Mouse (Mus musculus) midbrain, embryonic 16.5 days (tissue): ENCODE data around the gene Ccdc134. TPM values are rescaled to one million over a fixed set of nuclear protein-coding genes. Genes with fewer than 3 reads are reported as not detected.

ENCODE experiments used
- ATAC-seq: fragments of 200-750 bp; cut with Nextera tagmentation; 2 replicates; pipeline ENCODE4 v1.8.0; 2017; ENCODE audit warnings: moderate TSS enrichment
- H3K27ac ChIP-seq: fragments of 300-500 bp; sonication (generic); 2 replicates; pipeline ENCODE4 v1.5.1; 2014; ENCODE audit warnings: mild to moderate bottlenecking, low read length, mixed read lengths
- H3K27me3 ChIP-seq: fragments of 300-500 bp; sonication (generic); 2 replicates; pipeline ENCODE4 v1.6.1; 2014; ENCODE audit warnings: low read depth, low read length, mixed read lengths; ENCODE audit not compliant: control insufficient read depth, insufficient read depth
- H3K36me3 ChIP-seq: fragments of 300-500 bp; sonication (generic); 2 replicates; pipeline ENCODE4 v1.6.1; 2014; ENCODE audit warnings: mild to moderate bottlenecking, low read length, moderate library complexity, mixed read lengths; ENCODE audit not compliant: control insufficient read depth, insufficient read depth
- H3K4me1 ChIP-seq: fragments of 300-500 bp; sonication (generic); 2 replicates; pipeline ENCODE4 v1.6.1; 2014; ENCODE audit warnings: mild to moderate bottlenecking, low read length, mixed read lengths; ENCODE audit not compliant: control insufficient read depth, insufficient read depth
- H3K4me2 ChIP-seq: fragments of 300-500 bp; sonication (generic); 2 replicates; pipeline ENCODE4 v1.6.1; 2014; ENCODE audit warnings: mild to moderate bottlenecking, low read length, mixed read lengths
- H3K4me3 ChIP-seq: fragments of 300-500 bp; sonication (generic); 2 replicates; pipeline ENCODE4 v1.5.1; 2014; ENCODE audit warnings: low read depth, mild to moderate bottlenecking, low read length, moderate library complexity, mixed read lengths
- H3K9ac ChIP-seq: fragments of 300-500 bp; sonication (generic); 2 replicates; pipeline ENCODE4 v1.6.1; 2014; ENCODE audit warnings: low read depth, low read length, mixed read lengths
- H3K9me3 ChIP-seq: fragments of 300-500 bp; sonication (generic); replicated peaks from 2 replicates; pipeline ENCODE4 v1.6.1; 2014; ENCODE audit warnings: mild to moderate bottlenecking, low read length, mixed read lengths; ENCODE audit not compliant: control insufficient read depth, poor library complexity, severe bottlenecking
- WGBS: fragments of 180-500 bp; shearing (Covaris S2); extraction: QIAGEN DNeasy Blood & Tissue Kit; methylation state at CpG from one replicate; pipeline ENCODE4 v1.1.7; 2014; 5-methylcytosine and 5-hydroxymethylcytosine counted together
- polyA plus RNA-seq: library from polyadenylated mRNA; unstranded; fragments of >200 nt; fragmentation: Nextera tagmentation; extraction: Ambion mirVana; gene quantifications from 2 replicates; pipeline ENCODE4 v1.2.1, GENCODE M21; 2015

Gene Ccdc134
- polyA plus RNA-seq, 1 experiment from 2014 or later = 10.5 TPM

DNA sequence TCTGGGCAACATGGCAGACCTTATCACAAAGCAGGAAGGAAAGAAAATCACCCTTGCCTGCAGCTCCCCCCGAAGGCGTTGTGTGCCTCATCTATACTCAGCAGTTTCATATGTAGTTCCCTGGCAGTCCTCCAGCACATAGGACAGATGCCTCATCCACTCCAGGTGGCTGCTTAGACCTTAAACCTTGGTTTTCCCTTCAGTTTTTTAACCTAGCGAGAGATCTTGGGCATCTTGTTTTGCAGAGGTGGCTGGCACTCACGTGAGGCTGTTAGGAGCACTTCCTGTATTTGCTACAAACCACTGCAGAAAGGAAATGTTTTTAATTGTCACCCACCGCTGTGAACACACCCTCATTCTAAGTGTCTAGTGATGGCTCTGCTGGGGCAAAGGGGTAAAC is 59.2 kb downstream of the Ccdc134 start:
- H3K9ac ChIP-seq = no peak overlapping the region
- WGBS = 96% methylated on average over 5 of the region's 5 CpGs
- no peaks in the 10 kb centered on the region for H3K4me1 ChIP-seq
- no peaks in the 10 kb centered on the region for H3K9me3 ChIP-seq
- H3K27ac ChIP-seq = no peak overlapping the region
- H3K4me3 ChIP-seq = no peak overlapping the region
- H3K36me3 ChIP-seq = peaks cover 62% of the 10 kb centered on the region
- no peaks in the 10 kb centered on the region for H3K27me3 ChIP-seq
- H3K4me2 ChIP-seq = no peak overlapping the region
- ATAC-seq = no peak

DNA sequence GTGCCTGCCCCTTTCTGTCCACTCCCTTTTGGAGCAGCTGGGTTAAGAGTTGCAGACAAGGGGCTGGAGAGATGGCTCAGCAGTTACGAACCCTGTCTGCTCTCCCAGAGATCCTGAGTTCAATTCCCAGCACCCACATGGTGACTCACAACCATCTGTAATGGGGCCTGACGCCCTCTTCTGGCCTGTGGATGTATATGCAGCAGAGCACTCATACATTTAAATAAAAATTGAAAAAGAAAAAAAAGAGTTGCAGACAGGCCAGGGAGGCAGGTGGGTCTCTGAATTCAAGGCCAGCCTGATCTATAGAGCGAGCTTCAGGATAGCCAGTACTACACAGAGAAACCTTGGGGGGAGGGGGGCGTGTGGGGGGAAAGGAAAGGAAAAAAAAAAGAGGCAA is 59.7 kb downstream of the Ccdc134 start:
- Histone ChIP-seq H3K27ac (no peak overlapping the region), H3K36me3 (peaks cover 61% of the 10 kb centered on the region), H3K27me3 (no peaks in the 10 kb centered on the region), H3K4me2 (no peak overlapping the region), H3K9ac (no peak overlapping the region), H3K4me1 (no peaks in the 10 kb centered on the region), H3K9me3 (no peaks in the 10 kb centered on the region), H3K4me3 (no peak overlapping the region)
- no peak for ATAC-seq
- 85% methylated on average over 4 of the region's 4 CpGs for WGBS

DNA sequence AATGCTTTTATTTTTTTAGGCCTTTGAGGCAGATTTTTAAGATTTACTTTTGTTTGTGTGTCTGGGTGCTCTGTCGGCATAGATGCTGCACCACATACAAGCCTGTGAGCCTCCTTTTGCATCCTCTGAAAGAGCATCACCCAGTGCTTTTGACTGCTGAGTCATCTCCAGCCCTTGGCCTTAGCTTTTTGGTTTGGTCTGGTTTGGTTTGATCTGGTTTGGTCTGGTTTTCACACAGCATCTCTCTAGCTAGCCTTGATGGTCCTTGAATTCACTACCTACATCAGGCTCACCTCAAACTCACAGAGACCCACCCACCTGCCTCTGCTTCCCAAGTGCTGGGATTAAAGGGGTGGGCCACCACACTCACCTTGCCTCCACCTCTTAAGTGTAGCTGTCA is 60.2 kb downstream of the Ccdc134 start:
- H3K4me2 ChIP-seq = no peak overlapping the region
- peaks cover 63% of the 10 kb centered on the region for H3K36me3 ChIP-seq
- no peak for ATAC-seq
- no peak overlapping the region for H3K4me3 ChIP-seq
- H3K9ac ChIP-seq = no peak overlapping the region
- H3K27me3 ChIP-seq = no peaks in the 10 kb centered on the region
- H3K4me1 ChIP-seq = no peaks in the 10 kb centered on the region
- WGBS = 96% methylated on average over 1 of the region's 1 CpGs
- no peaks in the 10 kb centered on the region for H3K9me3 ChIP-seq
- no peak overlapping the region for H3K27ac ChIP-seq

DNA sequence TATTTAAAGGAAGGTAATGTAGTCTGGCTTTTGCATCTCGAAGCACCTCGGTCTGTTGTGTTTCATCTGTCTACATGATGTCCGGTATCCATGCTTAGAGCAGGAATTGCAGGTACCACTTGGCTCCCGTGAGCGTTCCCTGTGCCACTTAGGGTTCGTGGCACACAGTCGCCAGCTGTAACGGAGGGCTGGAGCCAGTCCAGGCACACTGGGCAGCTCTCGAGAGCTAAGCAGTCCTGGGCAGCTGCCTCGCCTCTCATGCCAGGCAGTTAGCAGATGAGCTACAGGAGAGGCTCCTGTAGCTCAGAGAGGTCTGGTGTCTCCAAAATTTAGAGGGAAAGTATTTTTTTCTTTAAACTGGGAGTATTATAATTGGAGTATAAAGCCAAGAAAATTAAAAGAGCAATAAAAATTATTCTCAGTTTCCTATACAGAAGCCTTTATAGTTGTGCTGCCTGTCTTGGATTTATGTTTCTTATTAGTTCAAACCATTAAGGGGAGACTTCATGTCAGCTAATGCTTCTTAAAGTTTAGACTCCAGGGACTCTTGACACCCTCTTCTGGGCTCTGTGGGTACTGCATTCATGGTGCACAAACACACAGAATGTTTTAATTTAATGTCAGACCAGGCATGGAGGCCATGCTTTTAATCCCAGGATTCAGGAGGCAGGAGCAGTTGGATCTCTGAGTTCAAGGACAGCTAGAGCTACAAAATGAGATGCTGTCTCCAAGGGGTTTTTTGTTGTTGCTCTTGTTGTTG is 60.9 kb downstream of the Ccdc134 start:
- H3K9me3 ChIP-seq = no peaks in the 10 kb centered on the region
- H3K27me3 ChIP-seq = no peaks in the 10 kb centered on the region
- H3K4me3 ChIP-seq = no peak overlapping the region
- no peak overlapping the region for H3K9ac ChIP-seq
- WGBS = 90% methylated on average over 10 of the region's 10 CpGs
- H3K27ac ChIP-seq = no peak overlapping the region
- no peaks in the 10 kb centered on the region for H3K4me1 ChIP-seq
- peaks cover 63% of the 10 kb centered on the region for H3K36me3 ChIP-seq
- H3K4me2 ChIP-seq = no peak overlapping the region
- no peak for ATAC-seq

Other genes with a start within 250 kb of the Ccdc134 start
- gene Polr3h, start 201.7 kb upstream of the Ccdc134 start, polyA plus RNA-seq = 74.3 and 77.2 TPM in 2 replicates
- gene Csdc2, start 191.2 kb upstream of the Ccdc134 start, polyA plus RNA-seq = 241 and 293 TPM in 2 replicates
- 81.4 and 107 TPM in 2 replicates for gene Pmm1, start 167.0 kb upstream of the Ccdc134 start, polyA plus RNA-seq
- not detected in 2 replicates for gene 1700029P11Rik, start 147.4 kb upstream of the Ccdc134 start, polyA plus RNA-seq
- 36.5 and 37.3 TPM in 2 replicates for gene Xrcc6, start 140.1 kb upstream of the Ccdc134 start, polyA plus RNA-seq
- 46.4 and 47.2 TPM in 2 replicates for gene Desi1, start 94.1 kb upstream of the Ccdc134 start, polyA plus RNA-seq
- gene Snu13, start 80.3 kb upstream of the Ccdc134 start, polyA plus RNA-seq = 217 and 249 TPM in 2 replicates
- gene 4930407I10Rik, start 68.8 kb upstream of the Ccdc134 start, polyA plus RNA-seq = not detected in 2 replicates
- 0.05 TPM in 1 of 2 replicates, not detected in the other for gene Mei1, start 57.9 kb upstream of the Ccdc134 start, polyA plus RNA-seq
- 194 and 218 TPM in 2 replicates for gene Srebf2, start 19.3 kb downstream of the Ccdc134 start, polyA plus RNA-seq
- 0.77 and 1.0 TPM in 2 replicates for gene Shisa8, start 84.9 kb downstream of the Ccdc134 start, polyA plus RNA-seq
- 0.14 TPM in 1 of 2 replicates, not detected in the other for gene Tnfrsf13c, start 96.4 kb downstream of the Ccdc134 start, polyA plus RNA-seq
- gene Cenpm, start 116.8 kb downstream of the Ccdc134 start, polyA plus RNA-seq = 12.7 and 13.9 TPM in 2 replicates
- gene 1500009C09Rik, start 124.5 kb downstream of the Ccdc134 start, polyA plus RNA-seq = 21.0 and 21.7 TPM in 2 replicates
- 406 and 437 TPM in 2 replicates for gene Sept3, start 147.0 kb downstream of the Ccdc134 start, polyA plus RNA-seq
- gene Wbp2nl, start 171.0 kb downstream of the Ccdc134 start, polyA plus RNA-seq = 0.25 TPM in 1 of 2 replicates, not detected in the other
- 23.8 and 28.0 TPM in 2 replicates for gene Naga, start 211.0 kb downstream of the Ccdc134 start, polyA plus RNA-seq
- 1.1 and 1.5 TPM in 2 replicates for gene Pheta2, start 211.0 kb downstream of the Ccdc134 start, polyA plus RNA-seq
- 300 and 320 TPM in 2 replicates for gene Smdt1, start 211.0 kb downstream of the Ccdc134 start, polyA plus RNA-seq
- 321 and 346 TPM in 2 replicates for gene Ndufa6, start 226.4 kb downstream of the Ccdc134 start, polyA plus RNA-seq